Mouse (Mus musculus) yolk sac, embryonic 10.5 days (tissue): ENCODE data around the gene Chst7.

ENCODE experiments used
- DNase-seq: peaks from one replicate; pipeline ENCODE4 v3.0.0-alpha.2; 2017; ENCODE audit warnings: low spot score

Chst7 gene

DNA sequence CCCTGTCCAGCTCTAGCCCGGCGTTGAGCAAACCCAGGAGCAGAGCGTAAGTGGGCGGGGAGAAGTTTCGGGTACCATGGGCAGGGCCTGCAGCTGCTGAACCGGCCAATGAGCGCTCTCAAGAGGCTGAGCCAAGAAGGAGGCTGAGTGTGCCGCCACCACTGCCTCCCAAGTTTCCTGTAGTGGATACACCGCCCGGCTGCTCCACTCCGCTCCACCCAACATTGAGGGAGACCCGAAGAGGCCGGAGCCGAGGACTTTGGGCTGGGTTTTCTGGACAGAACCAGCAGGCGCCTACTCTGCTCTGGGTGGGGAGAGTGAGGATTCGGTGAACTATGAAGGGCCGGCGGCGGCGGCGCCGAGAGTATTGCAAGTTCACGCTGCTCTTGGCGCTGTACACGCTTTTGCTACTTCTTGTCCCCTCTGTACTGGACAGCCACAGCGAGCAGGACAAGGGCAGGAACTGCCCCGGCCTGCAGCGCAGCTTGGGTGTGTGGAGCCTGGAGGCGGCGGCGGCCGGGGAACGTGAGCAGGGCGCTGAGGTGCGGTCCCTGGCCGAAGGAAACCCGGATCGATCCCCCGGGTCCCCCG is at the start of gene Chst7:
Gene Chst7, plus strand, starts transcription at position 180 of the 591 bp plus-strand sequence.
- peak; percentile 55 for DNase-seq

DNA sequence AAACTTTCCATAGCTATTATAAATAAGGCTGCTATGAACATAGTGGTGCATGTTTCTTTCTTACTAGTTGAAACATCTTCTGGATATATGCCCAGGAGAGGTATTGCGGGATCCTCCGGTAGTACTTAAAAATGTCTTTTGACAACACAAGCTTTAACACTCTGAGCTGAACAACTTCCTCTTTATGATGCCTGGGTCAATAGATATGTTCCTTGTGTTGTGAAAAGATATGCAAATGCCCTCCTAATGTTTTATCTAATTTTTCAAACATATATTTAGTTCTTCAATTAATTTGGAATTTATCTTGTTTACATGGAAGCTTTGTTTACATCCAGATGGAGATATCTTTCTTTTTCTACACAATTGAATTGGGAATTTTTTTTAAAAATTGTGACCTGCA is 47.1 kb upstream of the Chst7 start:
- DNase-seq = no peak

DNA sequence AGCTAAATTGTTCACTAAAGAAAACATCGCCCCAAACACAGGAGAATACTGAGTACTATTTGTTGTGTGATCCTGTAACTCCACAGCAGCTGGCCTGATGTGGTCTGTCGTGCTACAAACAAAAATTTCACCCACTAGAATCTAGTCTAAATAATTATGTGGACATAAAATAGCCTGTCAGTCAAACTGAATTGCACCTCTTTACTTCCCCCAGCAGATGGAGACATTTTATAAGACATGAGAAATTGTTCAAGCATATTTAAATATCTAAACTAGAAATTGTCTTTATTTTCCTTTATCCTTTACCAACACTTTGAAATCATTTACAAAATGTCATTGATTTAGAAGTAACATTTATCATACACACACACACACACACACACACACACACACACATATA is 38.4 kb upstream of the Chst7 start:
- DNase-seq = no peak

DNA sequence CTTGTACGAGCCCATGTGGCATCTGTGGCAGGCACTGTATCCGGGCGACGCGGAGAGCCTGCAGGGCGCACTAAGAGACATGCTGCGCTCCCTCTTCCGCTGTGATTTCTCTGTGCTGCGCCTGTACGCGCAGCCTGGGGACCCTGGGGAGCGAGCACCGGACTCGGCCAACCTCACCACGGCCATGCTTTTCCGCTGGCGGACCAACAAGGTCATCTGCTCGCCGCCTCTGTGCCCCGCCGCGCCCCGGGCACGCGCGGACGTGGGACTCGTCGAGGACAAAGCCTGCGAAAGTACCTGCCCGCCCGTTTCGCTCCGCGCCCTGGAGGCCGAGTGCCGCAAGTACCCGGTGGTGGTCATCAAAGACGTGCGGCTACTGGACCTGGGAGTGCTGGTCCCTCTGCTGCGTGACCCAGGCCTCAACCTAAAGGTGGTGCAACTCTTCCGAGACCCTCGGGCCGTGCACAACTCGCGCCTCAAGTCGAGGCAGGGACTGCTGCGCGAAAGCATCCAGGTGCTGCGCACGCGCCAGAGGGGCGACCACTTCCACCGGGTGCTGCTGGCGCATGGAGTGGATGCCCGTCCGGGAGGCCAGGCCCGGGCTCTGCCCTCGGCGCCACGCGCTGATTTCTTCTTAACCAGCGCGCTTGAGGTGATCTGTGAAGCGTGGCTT is 872 bp downstream of the Chst7 start:
- no peak for DNase-seq

DNA sequence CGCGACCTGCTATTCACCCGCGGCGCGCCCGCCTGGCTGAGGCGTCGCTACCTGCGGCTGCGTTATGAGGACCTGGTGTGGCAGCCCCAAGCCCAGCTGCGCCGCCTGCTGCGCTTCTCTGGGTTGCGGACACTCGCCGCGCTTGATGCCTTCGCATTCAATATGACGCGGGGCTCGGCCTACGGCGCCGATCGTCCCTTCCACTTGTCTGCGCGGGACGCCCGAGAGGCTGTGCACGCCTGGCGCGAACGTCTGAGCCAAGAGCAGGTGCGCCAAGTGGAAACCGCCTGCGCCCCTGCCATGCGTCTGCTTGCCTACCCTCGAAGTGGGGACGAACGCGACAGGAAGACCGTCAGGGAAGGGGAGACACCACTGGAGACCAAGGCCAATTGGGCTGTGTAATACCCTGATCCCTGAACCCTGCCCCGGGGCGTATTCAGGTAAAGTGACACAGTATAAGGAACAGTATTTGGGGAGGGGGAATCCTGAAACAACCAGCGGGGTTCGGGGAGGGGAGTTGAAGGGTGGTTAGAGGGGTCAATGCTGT is 1.5 kb downstream of the Chst7 start:
- DNase-seq = no peak

DNA sequence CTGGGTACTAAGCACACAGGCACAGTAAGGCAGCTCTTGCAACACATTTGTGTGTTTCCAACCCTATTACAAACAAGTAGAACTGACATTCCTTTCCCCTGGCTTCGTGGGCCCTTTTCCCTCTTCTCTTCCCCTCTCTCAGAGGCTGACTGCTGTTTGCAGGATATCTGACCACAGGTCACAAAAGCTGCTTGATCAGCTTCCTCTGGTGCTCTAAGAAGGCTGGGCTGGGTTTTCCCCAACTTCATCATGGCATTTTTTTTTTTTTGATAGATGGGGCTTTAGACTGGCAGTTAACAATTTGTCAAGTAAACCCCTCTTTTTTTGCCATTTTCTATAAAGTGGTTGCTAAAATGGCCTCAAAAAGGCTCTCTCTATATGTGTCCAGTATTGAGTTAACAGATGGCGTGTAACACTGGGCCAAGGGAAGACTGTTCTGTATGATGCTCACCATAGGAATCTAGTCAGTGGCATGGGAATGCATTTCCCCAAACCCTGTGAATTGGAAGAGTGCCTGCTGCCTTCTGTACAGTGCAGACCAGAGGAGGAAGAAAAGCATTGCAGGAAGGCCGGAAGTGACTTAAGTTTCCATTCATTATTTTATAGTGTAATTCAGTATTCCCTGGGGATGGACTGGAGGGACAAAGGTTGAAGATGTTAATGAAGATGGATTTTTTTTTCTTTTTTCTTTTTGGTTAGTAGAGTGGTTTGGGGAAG is 2.6 kb downstream of the Chst7 start:
- no peak for DNase-seq

DNA sequence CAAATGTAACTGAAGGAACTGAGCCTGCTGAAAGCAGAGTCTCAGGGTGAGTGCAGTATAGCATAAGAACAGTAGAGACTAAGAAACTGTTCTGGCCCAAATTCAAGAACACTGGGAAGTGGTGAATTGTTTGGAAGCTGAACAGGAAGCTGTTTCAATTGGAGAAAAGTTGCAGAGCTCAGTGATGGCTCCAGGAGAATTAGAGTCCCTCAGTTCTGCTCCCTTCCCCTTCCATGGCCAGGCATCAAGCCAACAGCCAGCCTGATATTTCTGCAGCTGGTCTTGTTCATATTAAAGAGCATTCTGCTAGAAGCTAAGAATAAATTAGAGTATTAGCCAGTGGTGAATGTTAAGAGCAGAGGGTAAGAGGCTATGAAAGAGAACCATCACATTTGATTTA is 7.3 kb downstream of the Chst7 start:
- no peak for DNase-seq

DNA sequence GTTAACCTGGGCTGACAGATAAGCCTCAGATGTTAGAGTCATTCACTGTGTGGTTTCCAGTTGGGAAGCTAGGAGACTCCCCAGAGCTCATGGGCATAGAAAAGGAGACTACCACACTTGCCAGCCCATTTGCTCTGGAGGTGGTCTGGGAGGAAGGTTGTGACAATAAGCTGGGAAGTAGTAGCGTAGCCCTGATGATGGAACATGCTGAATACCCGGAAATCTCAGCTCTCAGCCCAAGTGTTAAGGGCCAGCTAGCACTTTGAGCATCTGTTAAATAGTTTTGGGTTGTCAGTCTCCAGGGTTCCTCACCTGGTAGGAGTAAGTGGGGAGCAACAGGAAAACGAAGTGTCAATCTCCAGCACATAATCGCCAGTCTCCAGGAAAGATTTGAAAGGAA is 10.8 kb downstream of the Chst7 start:
- DNase-seq = no peak

DNA sequence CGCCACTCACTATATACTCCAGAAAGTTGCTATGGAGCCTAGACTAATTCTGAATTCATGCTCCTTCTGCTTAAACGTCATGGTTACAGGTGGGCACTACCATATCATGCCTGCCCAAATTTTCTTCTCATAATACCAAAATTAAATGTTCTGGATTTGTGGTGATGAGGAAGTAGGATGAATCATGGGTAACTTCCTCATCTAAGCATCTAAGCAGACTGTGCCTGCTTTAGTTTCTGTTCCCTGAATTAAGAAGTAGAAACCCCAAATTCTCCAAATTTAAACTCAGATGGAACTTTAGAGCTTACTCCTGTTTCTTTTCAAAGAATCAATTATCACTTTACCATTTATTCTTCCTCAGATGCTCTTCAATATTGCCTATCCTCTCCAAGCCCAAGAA is 58.4 kb downstream of the Chst7 start:
- DNase-seq = no peak

DNA sequence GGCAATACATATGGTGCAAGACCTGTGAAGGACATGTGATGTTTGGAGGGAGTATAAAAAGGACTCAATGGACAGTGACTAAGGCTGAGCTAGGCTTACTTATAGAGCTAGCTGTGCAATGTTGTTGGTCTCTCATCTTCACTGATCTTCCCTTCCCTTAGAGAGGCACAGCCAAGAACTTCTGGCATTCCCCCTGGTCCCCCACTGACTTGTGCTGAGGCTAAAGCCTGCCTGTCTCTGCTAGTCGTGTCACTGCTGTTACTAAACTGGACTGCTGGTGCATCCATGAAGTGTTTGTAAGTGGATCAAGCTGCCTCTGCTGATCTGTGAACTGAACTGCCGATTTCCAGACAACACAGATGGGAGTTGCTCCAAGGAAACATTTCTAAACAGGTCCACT is 66.1 kb downstream of the Chst7 start:
- no peak for DNase-seq

DNA sequence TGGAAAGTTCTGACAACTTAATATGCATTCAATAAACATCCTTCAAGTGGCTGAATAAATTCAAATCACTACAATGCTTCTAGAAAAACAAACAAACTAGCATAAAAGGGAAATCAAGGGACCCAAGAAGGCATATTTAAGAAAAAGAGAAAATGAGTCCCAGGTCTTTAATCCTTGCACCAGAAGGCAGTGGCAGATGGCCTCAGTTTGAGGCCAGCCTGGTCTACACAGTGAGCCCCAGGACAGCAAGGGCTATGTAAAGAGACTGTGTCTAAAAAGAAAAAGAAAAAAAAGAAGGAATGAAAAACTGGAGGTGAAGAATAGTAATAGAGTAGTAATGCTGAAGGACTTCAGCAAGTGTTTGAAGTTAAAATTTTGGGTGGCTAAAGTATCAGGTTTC is 69.6 kb downstream of the Chst7 start:
- no peak for DNase-seq

DNA sequence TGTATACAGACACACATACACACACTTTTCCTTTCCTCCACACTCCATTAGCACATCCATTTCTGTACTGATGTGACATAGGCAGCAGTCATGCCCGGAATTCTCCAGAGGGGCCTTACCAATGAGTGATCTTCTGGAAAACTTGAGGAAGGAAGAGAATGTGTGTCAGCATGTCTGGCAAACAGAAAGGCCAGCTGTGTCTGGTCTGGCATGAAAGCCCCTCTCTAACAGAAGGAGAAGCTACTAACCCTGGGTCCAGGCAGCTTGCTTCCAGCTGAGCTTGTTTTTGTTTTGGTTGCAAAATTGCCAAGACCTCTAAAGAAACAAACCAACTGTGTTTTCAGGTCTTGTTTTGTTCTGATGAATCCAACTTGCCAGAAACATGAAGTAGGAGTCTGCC is 70.1 kb downstream of the Chst7 start:
- no peak for DNase-seq
